ENCODE assay signal across 8 mouse cellular contexts in genomic region chr3:104220295-104220965, GRCm38 (mm10). TPM values are rescaled to one million over a fixed set of nuclear protein-coding genes. Genes with fewer than 3 reads are reported as not detected.
DNase-seq lines count a peak whose midpoint lies in the region; ATAC-seq and TF ChIP-seq lines count a peak whose summit lies in the region.

TSS of gene Magi3 (minus strand) at chr3:104220374.

- peak within 1 kb of the TSS; percentile 72 for H3K9ac ChIP-seq in embryonic facial prominence, embryonic 15.5 days
- peak within 1 kb of the TSS; percentile 71 for H3K9ac ChIP-seq in limb, embryonic 14.5 days (ENCODE audit: low read depth, low read length, severe bottlenecking)
- H3K9ac ChIP-seq in midbrain, postnatal 0 days (replicated peaks; ENCODE audit: low read length, poor library complexity, severe bottlenecking), result peak within 1 kb of the TSS; percentile 91

- peak; percentile 100 for ATAC-seq in embryonic facial prominence, embryonic 15.5 days (ENCODE audit: insufficient number of reproducible peaks, low FRiP score, low TSS enrichment, low read depth)
- ATAC-seq in limb, embryonic 14.5 days (ENCODE audit: low FRiP score, low read depth), result peak; percentile 99
- ATAC-seq in midbrain, postnatal 0 days (ENCODE audit: low FRiP score), result peak; percentile 100

- TF ChIP-seq CTCF in bone marrow, adult 2 months (IDR thresholded peaks at IDR 0.05; ENCODE audit: control insufficient read depth, insufficient read depth, low read length), result no peak
- TF ChIP-seq CTCF in midbrain, postnatal 0 days (IDR thresholded peaks at IDR 0.05), result peak; percentile 35

- WGBS in bone marrow, adult 2 months, result under 1% methylated on average over 45 of the region's 46 CpGs
- 0% methylated on average over 46 of the region's 46 CpGs for WGBS in embryonic facial prominence, embryonic 15.5 days
- under 1% methylated on average over 26 of the region's 46 CpGs for WGBS in limb, embryonic 14.5 days
- WGBS in midbrain, postnatal 0 days, result under 1% methylated on average over 38 of the region's 46 CpGs

- DNase-seq in 3134 (ENCODE audit: extremely low read depth, insufficient read length, low spot score), result peak; percentile 98
- DNase-seq in heart, adult 8-10 months (ENCODE audit: low spot score), result peak; percentile 98
- DNase-seq in kidney, adult 9 months, result peak; percentile 99
- peak; percentile 96 for DNase-seq in limb, embryonic 14.5 days (ENCODE audit: low spot score)
- DNase-seq in midbrain, postnatal 0 days (ENCODE audit: low spot score), result peak; percentile 98
- peak; percentile 89 to 93 for DNase-seq in spleen, postnatal 14 days (ENCODE audit: low spot score in 2 of 2)

- H3K4me1 ChIP-seq in bone marrow, adult 2 months (ENCODE audit: control insufficient read depth, insufficient read depth, low read length), result no peaks in the 10 kb centered on the region; the same call in 1 of the 2 replicates
- H3K4me1 ChIP-seq in embryonic facial prominence, embryonic 15.5 days, result peaks cover 10% of the 10 kb centered on the region; the same call in 1 of the 2 replicates
- H3K4me1 ChIP-seq in limb, embryonic 14.5 days (ENCODE audit: control insufficient read depth, insufficient read depth, low read length), result peaks cover 7% of the 10 kb centered on the region; the same call in 1 of the 2 replicates
- no peaks in the 10 kb centered on the region; the same call in 1 of the 2 replicates for H3K4me1 ChIP-seq in midbrain, postnatal 0 days (ENCODE audit: insufficient read depth, low read length)

- no peaks in the 10 kb centered on the region for H3K9me3 ChIP-seq in embryonic facial prominence, embryonic 15.5 days (replicated peaks)
- no peaks in the 10 kb centered on the region for H3K9me3 ChIP-seq in limb, embryonic 14.5 days (ENCODE audit: control insufficient read depth, low read length)
- no peaks in the 10 kb centered on the region for H3K9me3 ChIP-seq in midbrain, postnatal 0 days (ENCODE audit: low read length)

- TF ChIP-seq POLR2A in bone marrow, adult 2 months (IDR thresholded peaks at IDR 0.05; ENCODE audit: borderline replicate concordance, control insufficient read depth, low read depth, low read length), result peak; percentile 91
- peak; percentile 69; the same call in 1 of the 2 replicates for TF ChIP-seq POLR2A in limb, embryonic 14.5 days (IDR thresholded peaks at IDR 0.05; ENCODE audit: borderline replicate concordance, extremely low read depth, insufficient read depth, insufficient read length)

- no peaks in the 10 kb centered on the region for H3K36me3 ChIP-seq in embryonic facial prominence, embryonic 15.5 days
- H3K36me3 ChIP-seq in limb, embryonic 14.5 days (ENCODE audit: control insufficient read depth, insufficient read depth, low read length), result no peaks in the 10 kb centered on the region
- no peaks in the 10 kb centered on the region for H3K36me3 ChIP-seq in midbrain, postnatal 0 days (ENCODE audit: insufficient read depth, low read length)

- peak within 1 kb of the TSS; percentile 89 for H3K27ac ChIP-seq in bone marrow, adult 2 months (ENCODE audit: control insufficient read depth, insufficient read depth, low read depth, low read length, poor library complexity)
- peak within 1 kb of the TSS; percentile 95 for H3K27ac ChIP-seq in embryonic facial prominence, embryonic 15.5 days (replicated peaks)
- peak within 1 kb of the TSS; percentile 92 for H3K27ac ChIP-seq in limb, embryonic 14.5 days (replicated peaks; ENCODE audit: low read depth, low read length)
- peak within 1 kb of the TSS; percentile 90 for H3K27ac ChIP-seq in midbrain, postnatal 0 days (ENCODE audit: low read depth, low read length)

- H3K4me2 ChIP-seq in embryonic facial prominence, embryonic 15.5 days (replicated peaks), result peak within 1 kb of the TSS; percentile 92
- H3K4me2 ChIP-seq in limb, embryonic 14.5 days (replicated peaks; ENCODE audit: low read depth, low read length, severe bottlenecking), result peak within 1 kb of the TSS; percentile 92
- H3K4me2 ChIP-seq in midbrain, postnatal 0 days (ENCODE audit: low read depth, low read length, poor library complexity, severe bottlenecking), result peak within 1 kb of the TSS; percentile 70

- no peaks in the 10 kb centered on the region for H3K27me3 ChIP-seq in embryonic facial prominence, embryonic 15.5 days
- peaks cover 6% of the 10 kb centered on the region; the same call in 1 of the 2 replicates for H3K27me3 ChIP-seq in limb, embryonic 14.5 days (ENCODE audit: control insufficient read depth, insufficient read depth, low read length)
- H3K27me3 ChIP-seq in midbrain, postnatal 0 days (ENCODE audit: insufficient read depth, low read length), result no peaks in the 10 kb centered on the region

- H3K4me3 ChIP-seq in bone marrow, adult 2 months (replicated peaks; ENCODE audit: control insufficient read depth, low read depth, low read length), result peak within 1 kb of the TSS; percentile 85
- peak within 1 kb of the TSS; percentile 82 for H3K4me3 ChIP-seq in embryonic facial prominence, embryonic 15.5 days (replicated peaks)
- peak within 1 kb of the TSS; percentile 76 for H3K4me3 ChIP-seq in limb, embryonic 14.5 days (replicated peaks; ENCODE audit: low read length)
- peak within 1 kb of the TSS; percentile 90 for H3K4me3 ChIP-seq in midbrain, postnatal 0 days (ENCODE audit: low read depth, low read length)

RNA-seq across cellular contexts. Expression of gene Magi3, which starts in this region (rescaled TPM):
- 1.1 and 1.6 TPM in 2 replicates for polyA plus RNA-seq in bone marrow, adult 2 months (2011; ENCODE audit: insufficient read depth, insufficient read length, low replicate concordance, missing spikeins)
- polyA plus RNA-seq in embryonic facial prominence, embryonic 15.5 days (2015; fragmentation: Nextera tagmentation; extraction: Ambion mirVana), result 4.8 and 5.1 TPM in 2 replicates
- total RNA-seq in heart, adult 8-10 months (2022), result 10 to 100 TPM; 27.8 to 41.0 (median 34.9) TPM
- polyA plus RNA-seq in limb, embryonic 14.5 days (2012; rRNA removed), result 7.0 and 9.2 TPM in 2 replicates
- polyA plus RNA-seq in limb, embryonic 14.5 days (2014; fragmentation: Nextera tagmentation; extraction: Ambion mirVana), result 4.8 and 6.0 TPM in 2 replicates
- 17.0 and 23.8 TPM in 2 replicates for total RNA-seq in midbrain, postnatal 0 days (2014; rRNA removed)
- 2.6 and 3.1 TPM in 2 replicates for polyA plus RNA-seq in midbrain, postnatal 0 days (2015; fragmentation: Nextera tagmentation; extraction: Ambion mirVana)

Comparison
In these comparisons a context has a peak if more than half of its experiments do, and no peak if none do; other contexts are left out.
1. Peak in every context shown above with its lines: DNase-seq, ATAC-seq, H3K4me3 ChIP-seq and H3K27ac ChIP-seq.